Comparison of ENCODE assay signal across 8 mouse cellular contexts in the genomic region with DNA sequence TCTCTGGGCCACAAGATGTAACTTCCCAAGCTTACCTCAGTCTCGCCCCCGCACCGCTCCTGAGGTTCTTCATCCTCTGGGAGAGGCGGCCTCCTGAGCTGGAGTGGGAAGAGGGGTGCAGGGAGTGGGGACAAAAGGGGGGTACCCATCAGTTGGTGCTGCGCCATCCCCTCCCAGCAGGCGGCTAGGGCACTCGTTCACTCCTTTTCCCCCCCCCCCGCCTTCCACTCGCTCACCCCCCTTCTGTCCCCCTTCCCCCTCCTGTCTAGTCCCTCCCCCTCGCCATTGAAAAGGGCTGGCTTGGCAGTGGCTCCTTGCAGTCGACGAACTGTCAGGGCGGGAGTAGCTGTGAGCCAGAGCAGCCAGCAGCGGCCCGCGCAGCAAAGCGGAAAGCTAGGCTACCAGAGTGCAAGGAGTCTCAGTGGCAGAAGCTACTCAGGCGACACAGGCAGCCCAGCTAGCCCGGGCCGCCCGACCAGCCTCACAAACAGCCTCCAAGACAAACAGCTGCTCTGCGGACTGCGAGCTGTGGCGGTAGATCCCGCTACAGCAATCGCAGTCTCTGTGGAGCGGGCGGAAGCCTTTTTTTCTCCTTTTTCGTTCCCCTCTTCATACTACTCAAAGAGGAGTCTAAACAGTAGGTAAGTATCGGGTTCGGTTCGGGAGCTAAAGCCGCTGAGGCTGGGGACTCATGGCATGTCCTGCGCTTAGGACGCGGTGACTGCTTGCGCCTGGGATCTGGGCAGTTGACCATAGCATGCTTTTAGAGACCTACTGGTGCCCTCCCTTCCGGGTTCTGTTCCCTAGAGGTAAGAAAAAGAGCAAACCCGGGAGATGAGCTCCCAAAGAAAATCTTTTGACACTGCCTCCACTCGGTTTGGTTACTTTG. TPM values are rescaled to one million over a fixed set of nuclear protein-coding genes. Genes with fewer than 3 reads are reported as not detected.
A peak's percentile ranks its signal among the peaks of the same experiment; 100 is the strongest.
DNase-seq lines count a peak whose midpoint lies in the region; ATAC-seq and TF ChIP-seq lines count a peak whose summit lies in the region.

Pcdh11x (plus strand) TSS at position 249 of the 889 bp plus-strand sequence.

- peak within 1 kb of the TSS; percentile 23; the same call in 1 of the 2 replicates for H3K4me3 ChIP-seq in testis, adult 2 months (ENCODE audit: control insufficient read depth, low read depth, low read length)
- peak within 1 kb of the TSS; percentile 49 for H3K4me3 ChIP-seq in embryonic facial prominence, embryonic 14.5 days (ENCODE audit: low read depth, low read length)
- H3K4me3 ChIP-seq in hindbrain, embryonic 15.5 days: peak within 1 kb of the TSS; percentile 56
- peak within 1 kb of the TSS; percentile 54 for H3K4me3 ChIP-seq in midbrain, embryonic 15.5 days

- no peaks in the 10 kb centered on the region for H3K36me3 ChIP-seq in testis, adult 2 months (ENCODE audit: control insufficient read depth, insufficient read depth, low read length)
- no peaks in the 10 kb centered on the region for H3K36me3 ChIP-seq in embryonic facial prominence, embryonic 14.5 days (ENCODE audit: control insufficient read depth, insufficient read depth, low read length)
- H3K36me3 ChIP-seq in hindbrain, embryonic 15.5 days: no peaks in the 10 kb centered on the region
- H3K36me3 ChIP-seq in midbrain, embryonic 15.5 days (replicated peaks): no peaks in the 10 kb centered on the region

- ATAC-seq in embryonic facial prominence, embryonic 14.5 days (ENCODE audit: low read depth): peak; percentile 80
- peak; percentile 82 for ATAC-seq in hindbrain, embryonic 15.5 days (ENCODE audit: low FRiP score, low read depth)
- peak; percentile 81 for ATAC-seq in midbrain, embryonic 15.5 days (replicated peaks)

- WGBS in embryonic facial prominence, embryonic 14.5 days: 17% methylated on average over 32 of the region's 40 CpGs
- WGBS in hindbrain, embryonic 15.5 days: 15% methylated on average over 36 of the region's 40 CpGs
- WGBS in midbrain, embryonic 15.5 days: 15% methylated on average over 37 of the region's 40 CpGs

- TF ChIP-seq CTCF in testis, adult 2 months (IDR thresholded peaks at IDR 0.05; ENCODE audit: control insufficient read depth, insufficient read depth, insufficient replicate concordance, low read depth, low read length): no peak

- peak within 1 kb of the TSS; percentile 60 for H3K9ac ChIP-seq in embryonic facial prominence, embryonic 14.5 days (ENCODE audit: low read depth, low read length)
- peak within 1 kb of the TSS; percentile 50 for H3K9ac ChIP-seq in hindbrain, embryonic 15.5 days
- peak within 1 kb of the TSS; percentile 32 for H3K9ac ChIP-seq in midbrain, embryonic 15.5 days

- TF ChIP-seq POLR2A in testis, adult 2 months (IDR thresholded peaks at IDR 0.05; ENCODE audit: control insufficient read depth, low read depth, low read length): no peak

- no peaks in the 10 kb centered on the region for H3K27me3 ChIP-seq in testis, adult 2 months (ENCODE audit: control insufficient read depth, insufficient read depth, low read length)
- H3K27me3 ChIP-seq in embryonic facial prominence, embryonic 14.5 days (replicated peaks; ENCODE audit: control insufficient read depth, insufficient read depth, low read length): peaks cover 9% of the 10 kb centered on the region
- H3K27me3 ChIP-seq in hindbrain, embryonic 15.5 days: no peaks in the 10 kb centered on the region
- no peaks in the 10 kb centered on the region for H3K27me3 ChIP-seq in midbrain, embryonic 15.5 days (replicated peaks)

- no peaks in the 10 kb centered on the region for H3K9me3 ChIP-seq in embryonic facial prominence, embryonic 14.5 days (ENCODE audit: control insufficient read depth, low read length)
- H3K9me3 ChIP-seq in hindbrain, embryonic 15.5 days: no peaks in the 10 kb centered on the region
- H3K9me3 ChIP-seq in midbrain, embryonic 15.5 days: no peaks in the 10 kb centered on the region

- H3K4me2 ChIP-seq in embryonic facial prominence, embryonic 14.5 days (ENCODE audit: low read depth, low read length): peak within 1 kb of the TSS; percentile 62
- peak within 1 kb of the TSS; percentile 85 for H3K4me2 ChIP-seq in hindbrain, embryonic 15.5 days
- peak within 1 kb of the TSS; percentile 77 for H3K4me2 ChIP-seq in midbrain, embryonic 15.5 days

- H3K27ac ChIP-seq in testis, adult 2 months (ENCODE audit: control insufficient read depth, insufficient read depth, low read depth, low read length): no peak within 1 kb of the TSS
- H3K27ac ChIP-seq in embryonic facial prominence, embryonic 14.5 days (replicated peaks; ENCODE audit: low read depth, low read length): 0 out of 2 replicates have a peak within 1 kb of the TSS, but pooled peaks have one; percentile 21
- H3K27ac ChIP-seq in hindbrain, embryonic 15.5 days (replicated peaks): peak within 1 kb of the TSS; percentile 59
- H3K27ac ChIP-seq in midbrain, embryonic 15.5 days: peak within 1 kb of the TSS; percentile 65

- no peak for DNase-seq in testis, postnatal 14 days (ENCODE audit: low spot score)
- peak; percentile 84 for DNase-seq in embryonic facial prominence, embryonic 14.5 days (ENCODE audit: low spot score)
- DNase-seq in left cerebral cortex, postnatal 10 days (ENCODE audit: extremely low spot score in 1 of 2, low spot score in 2 of 2): peak; percentile 56 to 69
- no peak for DNase-seq in adrenal gland, postnatal 4 days (ENCODE audit: low spot score in 2 of 2)
- no peak for DNase-seq in B cell, adult 2 months

- intact Hi-C loops in left cerebral cortex, postnatal 10 days (cut with DNase I): loop anchor here (10.0 kb wide), 1 partner anchor 1875 kb away; no protein-coding TSS in a partner anchor

- peaks cover 3% of the 10 kb centered on the region for H3K4me1 ChIP-seq in testis, adult 2 months (ENCODE audit: control insufficient read depth, insufficient read depth, low read length)
- no peaks in the 10 kb centered on the region for H3K4me1 ChIP-seq in embryonic facial prominence, embryonic 14.5 days (ENCODE audit: control insufficient read depth, insufficient read depth, low read length)
- H3K4me1 ChIP-seq in hindbrain, embryonic 15.5 days (replicated peaks): 0 out of 2 replicates have a peak, but pooled peaks cover 5% of the 10 kb centered on the region
- H3K4me1 ChIP-seq in midbrain, embryonic 15.5 days: peaks cover 4% of the 10 kb centered on the region; the same call in 1 of the 2 replicates

RNA-seq across cellular contexts. Expression of gene Pcdh11x, which starts in this region (rescaled TPM):
- 0.14 TPM in 2 replicates for polyA plus RNA-seq in testis, adult 2 months (2012; rRNA removed)
- polyA plus RNA-seq in embryonic facial prominence, embryonic 14.5 days (2014; fragmentation: Nextera tagmentation; extraction: Ambion mirVana): 5.5 and 7.4 TPM in 2 replicates
- 39.1 and 39.5 TPM in 2 replicates for polyA plus RNA-seq in hindbrain, embryonic 15.5 days (2015; fragmentation: Nextera tagmentation; extraction: Ambion mirVana)
- 10 to 100 TPM; 44.9 to 60.2 TPM for total RNA-seq in left cerebral cortex, postnatal 10 days (2021)
- 34.9 and 39.6 TPM in 2 replicates for polyA plus RNA-seq in midbrain, embryonic 15.5 days (2015; fragmentation: Nextera tagmentation; extraction: Ambion mirVana)
- total RNA-seq in adrenal gland, postnatal 4 days (2021): 1 to 10 TPM in 1 of 2 experiments, under 1 TPM in 1; 0.84 to 1.0 TPM

Comparison
In these comparisons a context has a peak if more than half of its experiments do, and no peak if none do; other contexts are left out.
1. RNA of gene Pcdh11x (total RNA-seq): 44.9 to 60.2 TPM in left cerebral cortex, postnatal 10 days; 0.84 to 1.0 TPM in adrenal gland, postnatal 4 days; every median in the first group is over 10 times any median in the second.
2. DNase-seq: peak in embryonic facial prominence, embryonic 14.5 days (single experiment) and left cerebral cortex, postnatal 10 days (2 of 2); none in testis, postnatal 14 days (single experiment), adrenal gland, postnatal 4 days (0 of 2) and B cell, adult 2 months (0 of 2).
3. Peak in every context shown above with its lines, with median percentiles within 50 percentile points of each other: H3K4me3 ChIP-seq, ATAC-seq, H3K4me2 ChIP-seq and H3K9ac ChIP-seq.